Mouse (Mus musculus): ENCODE measurements around the gene Zscan29.
"Not testable (repeated sequence)": the region's sequence is repeated elsewhere in the genome, so short reads cannot be mapped to it uniquely, and the experiment has no call there.

The Zscan29 gene

GRCm38 (mm10) chr2:121128865-121129620 is 41.9 kb downstream of the Zscan29 start:
- no peak for DNase-seq

- no peak for DNase-seq
These were observed 43.4 kb downstream of the Zscan29 start for GRCm38 (mm10) chr2:121127536-121127935.

- not testable (repeated sequence) for DNase-seq
These were observed 44.6 kb downstream of the Zscan29 start for GRCm38 (mm10) chr2:121126302-121126701.

GRCm38 (mm10) chr2:121119260-121119659 is 51.7 kb downstream of the Zscan29 start:
- DNase-seq, result no peak

- DNase-seq, result no peak
These were observed 55.5 kb downstream of the Zscan29 start for GRCm38 (mm10) chr2:121115418-121115817.

GRCm38 (mm10) chr2:121109695-121110094 is 61.2 kb downstream of the Zscan29 start, which contains the start of gene Tgm7:
TSS of gene Tgm7 (minus strand) at chr2:121109795.
- no peak for DNase-seq

Data from layer of hippocampus, adult 9-11 months (tissue).